In genomic region chr8:104640831-104641370, GRCm38 (mm10) we compare ENCODE assay signal across 1 mouse cellular context.
TF ChIP-seq lines count a peak whose summit lies in the region.

No protein-coding gene starts in this region.

TF ChIP-seq in MEL, 35 proteins besides CTCF, POLR2A, EP300 and RAD21 (continued from another document):
- TF ChIP-seq POLR2AphosphoS5 (IDR thresholded peaks at IDR 0.05; ENCODE audit: borderline replicate concordance, low read depth, low read length) (no peak), TAL1 (IDR thresholded peaks at IDR 0.05; ENCODE audit: low read length) (no peak), MYC (IDR thresholded peaks at IDR 0.05; ENCODE audit: low read depth, low read length) (no peak), ZMIZ1 (IDR thresholded peaks at IDR 0.05; ENCODE audit: low read depth, low read length) (no peak)
